Mouse (Mus musculus): ENCODE measurements at regions not wholly inside any gene's neighbourhood (a gene's known extent, or its start where the extent isn't known, plus 50 kb on each side); places are given as distances from the start of the nearest gene placed in this dataset.

- no peak overlapping the region for H3K9ac ChIP-seq
- H3K27me3 ChIP-seq (replicated peaks), result no peaks in the 10 kb centered on the region
- H3K4me1 ChIP-seq (replicated peaks), result no peaks in the 10 kb centered on the region
- 54% methylated on average over 2 of the region's 2 CpGs for WGBS
- no peaks in the 10 kb centered on the region for H3K9me3 ChIP-seq (replicated peaks)
- H3K4me3 ChIP-seq, result no peak overlapping the region
- no peak for ATAC-seq (ENCODE audit: insufficient number of reproducible peaks, low FRiP score)
- no peak overlapping the region for H3K27ac ChIP-seq (ENCODE audit: poor library complexity, severe bottlenecking)
- H3K4me2 ChIP-seq, result no peak overlapping the region
- no peaks in the 10 kb centered on the region for H3K36me3 ChIP-seq
Measured at GRCm38 (mm10) chr9:94189872-94190800, 347.7 kb downstream of the 1190002N15Rik start.

GRCm38 (mm10) chr9:94188124-94188523 is 349.8 kb downstream of the 1190002N15Rik start:
- H3K9ac ChIP-seq, result no peak overlapping the region
- no peak overlapping the region for H3K4me2 ChIP-seq
- H3K9me3 ChIP-seq (replicated peaks), result peaks cover 3% of the 10 kb centered on the region; the same call in 1 of the 2 replicates
- no peak overlapping the region for H3K4me3 ChIP-seq
- no peaks in the 10 kb centered on the region for H3K36me3 ChIP-seq
- no peak overlapping the region for H3K27ac ChIP-seq (ENCODE audit: poor library complexity, severe bottlenecking)
- H3K4me1 ChIP-seq (replicated peaks), result no peaks in the 10 kb centered on the region
- H3K27me3 ChIP-seq (replicated peaks), result no peaks in the 10 kb centered on the region
- no peak for ATAC-seq (ENCODE audit: insufficient number of reproducible peaks, low FRiP score)

DNA sequence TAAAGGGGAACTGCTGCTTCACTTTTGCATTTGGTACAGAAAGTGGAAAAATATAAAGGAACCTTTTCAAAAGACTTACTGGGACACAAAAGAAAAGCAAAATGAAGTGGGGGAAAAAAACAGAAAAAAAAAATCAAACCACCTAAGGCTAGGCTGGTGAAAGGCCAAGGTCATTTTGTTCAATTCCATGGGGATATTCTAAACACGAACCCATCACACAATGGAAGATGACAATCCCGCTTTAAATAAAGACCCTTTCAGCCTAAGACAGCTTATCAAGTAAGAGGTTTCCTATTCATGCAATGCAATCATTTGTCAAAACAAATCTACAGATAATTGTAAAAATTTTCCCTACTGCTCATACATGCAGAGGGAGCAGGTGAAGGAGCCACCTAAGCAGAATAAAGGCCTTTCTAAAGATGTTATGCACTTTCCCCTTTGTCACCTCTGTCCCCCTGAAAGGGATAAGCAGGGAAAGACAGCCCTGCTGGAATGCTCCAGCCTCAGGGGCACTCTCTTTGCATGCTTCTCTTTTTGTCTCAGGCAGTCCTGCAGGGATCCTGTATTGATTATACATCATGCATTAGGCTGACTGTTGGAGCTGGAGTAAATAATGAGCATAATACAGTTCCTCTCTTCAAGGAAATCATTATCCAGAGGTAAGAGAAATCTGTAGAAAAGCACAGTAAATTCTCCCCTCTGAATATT is 367.8 kb downstream of the 1190002N15Rik start:
- no peak for ATAC-seq (ENCODE audit: insufficient number of reproducible peaks, low FRiP score)
- WGBS, result 86% methylated on average over 2 of the region's 2 CpGs
- Histone ChIP-seq H3K4me2 (no peak overlapping the region), H3K4me3 (no peak overlapping the region), H3K36me3 (no peaks in the 10 kb centered on the region), H3K9ac (no peak overlapping the region), H3K27ac (ENCODE audit: poor library complexity, severe bottlenecking) (no peak overlapping the region), H3K27me3 (replicated peaks) (no peaks in the 10 kb centered on the region), H3K9me3 (replicated peaks) (no peaks in the 10 kb centered on the region), H3K4me1 (replicated peaks) (no peaks in the 10 kb centered on the region)

DNA sequence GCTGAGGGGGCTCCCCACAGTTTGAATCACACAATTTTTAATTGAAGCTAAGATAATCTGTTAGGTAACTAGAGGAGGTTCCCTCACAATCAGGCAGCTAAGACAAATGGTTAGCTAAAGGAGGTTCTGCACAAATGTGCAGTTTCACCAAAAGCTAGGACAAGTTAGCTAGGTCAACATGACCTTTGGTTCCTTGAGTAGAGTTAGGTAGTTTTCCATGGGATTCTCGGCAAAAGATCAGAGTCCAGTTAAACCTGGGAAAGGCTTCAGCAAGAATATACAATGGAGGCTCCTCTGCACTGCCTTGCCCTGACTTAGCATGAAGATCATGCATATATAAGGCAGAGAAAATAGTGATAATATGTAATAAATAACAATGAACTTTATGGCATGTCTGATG is 374.2 kb downstream of the 1190002N15Rik start:
- no peak for ATAC-seq (ENCODE audit: insufficient number of reproducible peaks, low FRiP score)
- H3K4me1 ChIP-seq (replicated peaks), result no peaks in the 10 kb centered on the region
- 84% methylated on average over 1 of the region's 1 CpGs for WGBS

GRCm38 (mm10) chr9:94155581-94155980 is 382.3 kb downstream of the 1190002N15Rik start:
- no peak overlapping the region for H3K4me2 ChIP-seq
- no peak overlapping the region for H3K27ac ChIP-seq (ENCODE audit: poor library complexity, severe bottlenecking)
- H3K36me3 ChIP-seq, result no peaks in the 10 kb centered on the region
- ATAC-seq (ENCODE audit: insufficient number of reproducible peaks, low FRiP score), result no peak
- H3K9me3 ChIP-seq (replicated peaks), result no peaks in the 10 kb centered on the region
- no peaks in the 10 kb centered on the region for H3K27me3 ChIP-seq (replicated peaks)
- no peaks in the 10 kb centered on the region for H3K4me1 ChIP-seq (replicated peaks)
- H3K9ac ChIP-seq, result no peak overlapping the region
- 75% methylated on average over 2 of the region's 2 CpGs for WGBS
- H3K4me3 ChIP-seq, result no peak overlapping the region

More for the DNA sequence above, 374.2 kb downstream of the 1190002N15Rik start:
- no peak overlapping the region for H3K4me3 ChIP-seq
- H3K9me3 ChIP-seq (replicated peaks), result no peaks in the 10 kb centered on the region
- no peak overlapping the region for H3K27ac ChIP-seq (ENCODE audit: poor library complexity, severe bottlenecking)
- H3K4me2 ChIP-seq, result no peak overlapping the region
- H3K27me3 ChIP-seq (replicated peaks), result no peaks in the 10 kb centered on the region
- H3K9ac ChIP-seq, result no peak overlapping the region
- H3K36me3 ChIP-seq, result no peaks in the 10 kb centered on the region

- no peak overlapping the region for H3K27ac ChIP-seq (ENCODE audit: poor library complexity, severe bottlenecking)
- ATAC-seq (ENCODE audit: insufficient number of reproducible peaks, low FRiP score), result no peak
- H3K36me3 ChIP-seq, result no peaks in the 10 kb centered on the region
- H3K27me3 ChIP-seq (replicated peaks), result no peaks in the 10 kb centered on the region
- H3K4me3 ChIP-seq, result no peak overlapping the region
- 87% methylated on average over 1 of the region's 1 CpGs for WGBS
- peaks cover 8% of the 10 kb centered on the region; the same call in 1 of the 2 replicates for H3K4me1 ChIP-seq (replicated peaks)
- no peak overlapping the region for H3K4me2 ChIP-seq
- no peaks in the 10 kb centered on the region for H3K9me3 ChIP-seq (replicated peaks)
- H3K9ac ChIP-seq, result no peak overlapping the region
Measured at GRCm38 (mm10) chr9:94148474-94148873, 389.4 kb downstream of the 1190002N15Rik start.

DNA sequence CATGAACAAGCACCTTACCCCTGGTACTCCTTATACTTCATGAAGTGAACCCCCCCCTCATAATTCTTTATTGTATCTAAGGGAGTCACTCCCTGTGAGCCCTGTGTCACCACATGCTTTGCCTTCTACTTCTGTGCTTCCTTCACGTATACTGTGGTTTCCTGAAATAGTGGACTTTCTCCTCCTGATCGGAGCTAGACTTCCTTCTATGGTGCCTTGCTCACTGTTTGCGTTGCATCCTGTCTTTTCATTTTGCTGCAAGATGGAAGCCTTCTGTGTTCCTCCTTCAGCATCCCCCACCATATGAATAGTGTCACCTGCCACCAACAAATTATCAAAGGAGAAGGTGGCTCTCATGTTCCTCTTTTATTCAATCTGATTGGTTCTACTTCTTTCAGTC is 391.1 kb downstream of the 1190002N15Rik start:
- H3K4me1 ChIP-seq (replicated peaks), result peaks cover 14% of the 10 kb centered on the region; the same call in 1 of the 2 replicates
- H3K4me3 ChIP-seq, result no peak overlapping the region
- no peaks in the 10 kb centered on the region for H3K27me3 ChIP-seq (replicated peaks)
- 87% methylated on average over 3 of the region's 3 CpGs for WGBS
- no peak for ATAC-seq (ENCODE audit: insufficient number of reproducible peaks, low FRiP score)
- H3K27ac ChIP-seq (ENCODE audit: poor library complexity, severe bottlenecking), result no peak overlapping the region
- no peak overlapping the region for H3K4me2 ChIP-seq
- H3K9ac ChIP-seq, result no peak overlapping the region
- H3K9me3 ChIP-seq (replicated peaks), result no peaks in the 10 kb centered on the region
- no peaks in the 10 kb centered on the region for H3K36me3 ChIP-seq

- Histone ChIP-seq H3K27me3 (replicated peaks) (no peaks in the 10 kb centered on the region), H3K4me3 (no peak overlapping the region), H3K4me2 (no peak overlapping the region), H3K4me1 (replicated peaks) (peaks cover 6% of the 10 kb centered on the region; the same call in 1 of the 2 replicates), H3K27ac (ENCODE audit: poor library complexity, severe bottlenecking) (peak overlapping the region; percentile 57; the same call in 1 of the 2 replicates), H3K9me3 (replicated peaks) (no peaks in the 10 kb centered on the region), H3K9ac (no peak overlapping the region), H3K36me3 (no peaks in the 10 kb centered on the region)
- peak; percentile 36; the same call in 1 of the 2 replicates for ATAC-seq (ENCODE audit: insufficient number of reproducible peaks, low FRiP score)
- 8% methylated on average over 1 of the region's 1 CpGs for WGBS
Measured at GRCm38 (mm10) chr9:94136444-94136843, 401.4 kb downstream of the 1190002N15Rik start.

- no peaks in the 10 kb centered on the region for H3K9me3 ChIP-seq (replicated peaks)
- H3K4me1 ChIP-seq (replicated peaks), result peaks cover 6% of the 10 kb centered on the region; the same call in 1 of the 2 replicates
- H3K36me3 ChIP-seq, result no peaks in the 10 kb centered on the region
- H3K4me2 ChIP-seq, result no peak overlapping the region
- H3K27ac ChIP-seq (ENCODE audit: poor library complexity, severe bottlenecking), result no peak overlapping the region
- no peaks in the 10 kb centered on the region for H3K27me3 ChIP-seq (replicated peaks)
- H3K9ac ChIP-seq, result no peak overlapping the region
- WGBS, result 89% methylated on average over 2 of the region's 2 CpGs
- ATAC-seq (ENCODE audit: insufficient number of reproducible peaks, low FRiP score), result no peak
- no peak overlapping the region for H3K4me3 ChIP-seq
Measured at GRCm38 (mm10) chr9:94133682-94134081, 404.2 kb downstream of the 1190002N15Rik start.

DNA sequence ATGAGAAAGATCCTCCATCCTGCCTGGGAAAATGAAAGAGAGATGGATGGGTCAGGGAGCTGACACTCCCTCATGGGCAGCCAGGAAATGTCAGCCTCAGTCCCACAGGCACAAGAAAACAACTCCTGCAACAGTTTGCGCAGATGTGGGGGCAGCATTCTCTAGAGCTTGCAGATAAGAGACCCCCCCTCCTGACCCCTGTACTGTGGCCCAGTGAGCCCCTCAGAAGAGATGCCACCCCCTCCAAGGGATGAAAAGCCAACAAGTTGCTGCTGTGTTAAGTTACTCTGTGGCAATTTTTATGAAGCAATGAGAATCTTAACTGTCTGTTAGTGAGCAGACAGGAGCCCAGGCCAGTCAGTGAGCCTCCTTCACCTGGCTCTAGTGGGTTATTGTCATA is 406.5 kb downstream of the 1190002N15Rik start:
- Histone ChIP-seq H3K36me3 (no peaks in the 10 kb centered on the region), H3K4me2 (no peak overlapping the region), H3K27ac (ENCODE audit: poor library complexity, severe bottlenecking) (no peak overlapping the region), H3K9me3 (replicated peaks) (no peaks in the 10 kb centered on the region), H3K27me3 (replicated peaks) (no peaks in the 10 kb centered on the region), H3K4me3 (no peak overlapping the region), H3K9ac (no peak overlapping the region), H3K4me1 (replicated peaks) (0 out of 2 replicates have a peak, but pooled peaks cover 3% of the 10 kb centered on the region)
- 29% methylated on average over 1 of the region's 1 CpGs for WGBS
- no peak for ATAC-seq (ENCODE audit: insufficient number of reproducible peaks, low FRiP score)

GRCm38 (mm10) chr9:94116961-94117360 is 420.9 kb downstream of the 1190002N15Rik start:
- Histone ChIP-seq H3K36me3 (no peaks in the 10 kb centered on the region), H3K27ac (ENCODE audit: poor library complexity, severe bottlenecking) (no peak overlapping the region), H3K27me3 (replicated peaks) (no peaks in the 10 kb centered on the region), H3K4me3 (no peak overlapping the region), H3K4me1 (replicated peaks) (no peaks in the 10 kb centered on the region), H3K4me2 (no peak overlapping the region), H3K9me3 (replicated peaks) (no peaks in the 10 kb centered on the region), H3K9ac (no peak overlapping the region)
- no peak for ATAC-seq (ENCODE audit: insufficient number of reproducible peaks, low FRiP score)
- 87% methylated on average over 5 of the region's 5 CpGs for WGBS
